Mouse (Mus musculus) forebrain, embryonic 11.5 days (tissue): ENCODE measurements around the gene Gm20388. TPM values are rescaled to one million over a fixed set of nuclear protein-coding genes. Genes with fewer than 3 reads are reported as not detected.

Source experiments
- ATAC-seq: fragments of 200-750 bp; cut with Nextera tagmentation; replicated peaks from 2 replicates; pipeline ENCODE4 v1.8.0; 2017; ENCODE audit warnings: moderate TSS enrichment; ENCODE audit not compliant: low FRiP score
- DNase-seq: peaks from one replicate; pipeline ENCODE4 v3.0.0-alpha.2; 2017; ENCODE audit warnings: low spot score
- H3K27ac ChIP-seq: fragments of 300-500 bp; sonication (generic); 2 replicates; pipeline ENCODE4 v1.5.1; 2014; ENCODE audit warnings: low read depth, low read length
- H3K27me3 ChIP-seq: fragments of 300-500 bp; sonication (generic); 2 replicates; pipeline ENCODE4 v1.6.1; 2014; ENCODE audit warnings: mild to moderate bottlenecking, low read length, mixed read lengths; ENCODE audit not compliant: control insufficient read depth, insufficient read depth
- H3K36me3 ChIP-seq: fragments of 300-500 bp; sonication (generic); 2 replicates; pipeline ENCODE4 v1.6.1; 2014; ENCODE audit warnings: mild to moderate bottlenecking, low read length, moderate library complexity, mixed read lengths; ENCODE audit not compliant: control insufficient read depth, insufficient read depth
- H3K4me1 ChIP-seq: fragments of 300-500 bp; sonication (generic); replicated peaks from 2 replicates; pipeline ENCODE4 v1.6.1; 2014; ENCODE audit warnings: low read length, mixed read lengths; ENCODE audit not compliant: control insufficient read depth, insufficient read depth
- H3K4me2 ChIP-seq: fragments of 300-500 bp; sonication (generic); 2 replicates; pipeline ENCODE4 v1.6.1; 2014; ENCODE audit warnings: low read depth, mild to moderate bottlenecking, low read length, moderate library complexity, mixed read lengths; ENCODE audit not compliant: severe bottlenecking
- H3K4me3 ChIP-seq: fragments of 300-500 bp; sonication (generic); 2 replicates; pipeline ENCODE4 v1.5.1; 2014; ENCODE audit warnings: low read depth, low read length
- H3K9ac ChIP-seq: fragments of 300-500 bp; sonication (generic); 2 replicates; pipeline ENCODE4 v1.6.1; 2014; ENCODE audit warnings: low read length
- H3K9me3 ChIP-seq: fragments of 300-500 bp; sonication (generic); 2 replicates; pipeline ENCODE4 v1.6.1; 2016; ENCODE audit warnings: low read length, mixed read lengths; ENCODE audit not compliant: control insufficient read depth
- WGBS: fragments of 180-500 bp; shearing (Covaris S2); extraction: QIAGEN DNeasy Blood & Tissue Kit; methylation state at CpG from one replicate; pipeline ENCODE4 v1.1.7; 2014; 5-methylcytosine and 5-hydroxymethylcytosine counted together
- polyA plus RNA-seq: library from polyadenylated mRNA; unstranded; fragments of >200 nt; fragmentation: Nextera tagmentation; extraction: Ambion mirVana; gene quantifications from 2 replicates; pipeline ENCODE4 v1.2.1, GENCODE M21; 2014

Gm20388 gene
- polyA plus RNA-seq, 1 experiment from 2014 or later: not detected

GRCm38 (mm10) chr8:123793900-123794299, 3883.3 kb downstream of the Gm20388 start:
- Histone ChIP-seq H3K27me3 (no peaks in the 10 kb centered on the region), H3K9ac (no peak overlapping the region), H3K4me1 (peaks cover 10% of the 10 kb centered on the region; the same call in 1 of the 2 replicates), H3K4me2 (no peak overlapping the region), H3K4me3 (no peak overlapping the region), H3K9me3 (no peaks in the 10 kb centered on the region), H3K36me3 (no peaks in the 10 kb centered on the region), H3K27ac (no peak overlapping the region)
- ATAC-seq (no peak), DNase-seq (no peak)
- 84% methylated on average over 10 of the region's 10 CpGs for WGBS

- DNase-seq: no peak
- H3K4me3 ChIP-seq: no peak overlapping the region
- no peak for ATAC-seq
- no peak overlapping the region for H3K27ac ChIP-seq
- H3K27me3 ChIP-seq: no peaks in the 10 kb centered on the region
- no peaks in the 10 kb centered on the region for H3K9me3 ChIP-seq
- 83% methylated on average over 4 of the region's 4 CpGs for WGBS
- no peak overlapping the region for H3K4me2 ChIP-seq
- H3K4me1 ChIP-seq: peaks cover 10% of the 10 kb centered on the region; the same call in 1 of the 2 replicates
- H3K36me3 ChIP-seq: no peaks in the 10 kb centered on the region
- no peak overlapping the region for H3K9ac ChIP-seq
These were observed 3884.1 kb downstream of the Gm20388 start for GRCm38 (mm10) chr8:123794766-123795165.

GRCm38 (mm10) chr8:123796758-123797157, 3886.1 kb downstream of the Gm20388 start:
- DNase-seq (no peak), ATAC-seq (no peak)
- Histone ChIP-seq H3K36me3 (no peaks in the 10 kb centered on the region), H3K9me3 (no peaks in the 10 kb centered on the region), H3K9ac (no peak overlapping the region), H3K27me3 (no peaks in the 10 kb centered on the region), H3K4me2 (no peak overlapping the region), H3K4me1 (peaks cover 3% of the 10 kb centered on the region; the same call in 1 of the 2 replicates), H3K4me3 (no peak overlapping the region), H3K27ac (no peak overlapping the region)
- WGBS: 51% methylated on average over 4 of the region's 4 CpGs

GRCm38 (mm10) chr8:123797928-123798327, 3887.3 kb downstream of the Gm20388 start:
- ATAC-seq (no peak), DNase-seq (no peak)
- Histone ChIP-seq H3K9ac (no peak overlapping the region), H3K27me3 (no peaks in the 10 kb centered on the region), H3K9me3 (no peaks in the 10 kb centered on the region), H3K27ac (no peak overlapping the region), H3K4me1 (no peaks in the 10 kb centered on the region), H3K36me3 (no peaks in the 10 kb centered on the region), H3K4me3 (no peak overlapping the region), H3K4me2 (no peak overlapping the region)
- 90% methylated on average over 15 of the region's 15 CpGs for WGBS

- no peak for DNase-seq
- H3K27ac ChIP-seq: no peak overlapping the region
- no peaks in the 10 kb centered on the region for H3K9me3 ChIP-seq
- WGBS: 90% methylated on average over 6 of the region's 6 CpGs
- H3K4me2 ChIP-seq: no peak overlapping the region
- H3K4me3 ChIP-seq: no peak overlapping the region
- no peaks in the 10 kb centered on the region for H3K4me1 ChIP-seq
- no peaks in the 10 kb centered on the region for H3K36me3 ChIP-seq
- no peaks in the 10 kb centered on the region for H3K27me3 ChIP-seq
- ATAC-seq: no peak
- H3K9ac ChIP-seq: no peak overlapping the region
These were observed 3888.8 kb downstream of the Gm20388 start for GRCm38 (mm10) chr8:123799434-123799833.

GRCm38 (mm10) chr8:123799885-123800284, 3889.2 kb downstream of the Gm20388 start:
- H3K4me2 ChIP-seq: no peak overlapping the region

GRCm38 (mm10) chr8:123800867-123801266, 3890.2 kb downstream of the Gm20388 start:
- Histone ChIP-seq H3K9me3 (no peaks in the 10 kb centered on the region), H3K4me2 (no peak overlapping the region), H3K9ac (no peak overlapping the region), H3K27ac (no peak overlapping the region), H3K4me1 (no peaks in the 10 kb centered on the region; the same call in 1 of the 2 replicates), H3K4me3 (no peak overlapping the region), H3K27me3 (no peaks in the 10 kb centered on the region), H3K36me3 (no peaks in the 10 kb centered on the region)
- 92% methylated on average over 7 of the region's 7 CpGs for WGBS
- ATAC-seq (no peak), DNase-seq (no peak)

More at GRCm38 (mm10) chr8:123799885-123800284, 3889.2 kb downstream of the Gm20388 start:
- no peak overlapping the region for H3K9ac ChIP-seq
- no peak for ATAC-seq
- WGBS: 76% methylated on average over 3 of the region's 3 CpGs
- H3K9me3 ChIP-seq: no peaks in the 10 kb centered on the region
- no peaks in the 10 kb centered on the region for H3K36me3 ChIP-seq
- DNase-seq: no peak
- H3K4me1 ChIP-seq: no peaks in the 10 kb centered on the region; the same call in 1 of the 2 replicates
- H3K27me3 ChIP-seq: no peaks in the 10 kb centered on the region
- H3K4me3 ChIP-seq: no peak overlapping the region
- H3K27ac ChIP-seq: no peak overlapping the region

GRCm38 (mm10) chr8:123801538-123801937, 3890.9 kb downstream of the Gm20388 start:
- Histone ChIP-seq H3K27me3 (no peaks in the 10 kb centered on the region), H3K4me3 (no peak overlapping the region), H3K4me1 (peaks cover 1% of the 10 kb centered on the region; the same call in 1 of the 2 replicates), H3K9me3 (no peaks in the 10 kb centered on the region), H3K4me2 (no peak overlapping the region), H3K9ac (no peak overlapping the region), H3K36me3 (no peaks in the 10 kb centered on the region), H3K27ac (no peak overlapping the region)
- 86% methylated on average over 2 of the region's 2 CpGs for WGBS
- DNase-seq (no peak), ATAC-seq (no peak)

- Histone ChIP-seq H3K27me3 (no peaks in the 10 kb centered on the region), H3K27ac (no peak overlapping the region), H3K4me3 (no peak overlapping the region), H3K36me3 (no peaks in the 10 kb centered on the region), H3K4me2 (no peak overlapping the region), H3K9me3 (no peaks in the 10 kb centered on the region), H3K4me1 (peaks cover 10% of the 10 kb centered on the region), H3K9ac (no peak overlapping the region)
- WGBS: 97% methylated on average over 1 of the region's 1 CpGs
- no peak for DNase-seq
- no peak for ATAC-seq
These were observed 3893.0 kb downstream of the Gm20388 start for GRCm38 (mm10) chr8:123803639-123804038.
